Mouse (Mus musculus) layer of hippocampus, postnatal 10 days (tissue): ENCODE measurements around the gene Efcab1. TPM values are rescaled to one million over a fixed set of nuclear protein-coding genes. Genes with fewer than 3 reads are reported as not detected.
"Not testable (repeated sequence)": the region's sequence is repeated elsewhere in the genome, so short reads cannot be mapped to it uniquely, and the experiment has no call there.

Source experiments
- DNase-seq, 2 experiments: peaks; one replicate each; pipeline ENCODE4 v3.0.0; 2021; ENCODE audit warnings: low spot score in 2 of 2
- long read RNA-seq: library from polyadenylated mRNA; stranded (forward); transcript quantifications from one replicate; pipeline ENCODE4 v2.0.0, GENCODE M21; 2023
- total RNA-seq, 2 experiments: library from RNA; stranded (reverse); gene quantifications; 2 replicates each; pipeline ENCODE4 v1.2.3; 2021

The Efcab1 gene
- total RNA-seq = 1 to 10 TPM; 6.1 to 6.6 TPM
- long read RNA-seq, transcript Efcab1-201 (6 exons, 2,752 nt) = major isoform, 7 of 9 reads
- long read RNA-seq, partial matches to known transcripts = 1 of 9 reads
- long read RNA-seq, other reads (novel, unspliced or antisense) = 1 of 9 reads

DNA sequence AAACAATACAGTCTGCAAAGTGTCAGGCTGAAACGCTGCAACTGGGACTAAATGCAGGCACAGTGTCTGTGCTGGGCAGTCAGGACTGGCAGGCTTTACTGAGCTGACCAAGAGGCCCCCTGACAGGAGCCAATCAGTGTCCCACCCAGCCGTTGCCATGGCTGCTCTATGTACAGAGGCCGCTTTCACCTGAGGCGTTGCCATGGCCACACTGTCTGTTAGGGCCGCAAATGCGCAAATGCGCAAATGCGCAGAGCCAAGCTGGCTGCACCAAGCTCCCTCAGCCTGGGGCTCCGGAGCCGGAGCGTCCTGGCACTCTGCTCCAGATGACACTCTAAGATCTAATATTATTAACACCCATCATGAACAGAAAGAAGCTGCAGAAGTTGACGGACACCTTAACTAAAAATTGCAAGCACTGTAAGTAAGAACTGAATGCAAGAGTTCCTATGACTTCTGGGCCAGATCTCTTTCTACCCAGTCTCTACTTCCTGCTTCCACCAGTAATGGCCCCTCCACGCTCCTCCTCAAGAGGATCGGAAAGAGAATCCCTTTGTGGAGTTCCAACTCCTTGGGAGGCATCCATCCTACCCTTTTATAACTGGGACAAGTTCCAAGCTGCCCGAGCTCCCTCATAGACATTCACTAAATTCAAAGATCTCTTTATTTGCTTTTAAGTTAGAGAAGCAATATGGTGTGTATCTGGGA, at the start of gene Efcab1:
Gene Efcab1 (plus strand): TSS at position 214 of the 708 bp plus-strand sequence.
- peak; percentile 58 to 71 for DNase-seq

DNA sequence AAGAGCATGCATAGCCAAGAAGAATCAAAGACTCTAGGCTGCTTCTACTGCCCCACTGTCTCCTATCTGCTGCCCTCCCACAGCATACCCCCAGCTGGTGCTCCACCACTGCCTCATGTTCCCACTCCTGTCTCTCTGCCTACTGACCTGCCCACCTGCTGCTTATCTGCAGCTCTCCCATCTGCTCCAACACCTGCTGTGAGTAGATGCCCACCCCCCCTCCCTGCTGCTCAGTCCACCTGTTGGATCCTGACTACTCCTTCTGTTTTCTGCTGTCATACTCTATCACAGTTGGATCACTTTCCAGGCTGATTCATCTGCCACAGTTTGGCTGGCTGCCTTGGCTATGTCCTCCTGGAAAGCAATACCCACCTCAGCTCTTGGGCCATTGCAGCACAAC, 47.0 kb upstream of the Efcab1 start:
- peak; percentile 3 to 11 for DNase-seq

DNA sequence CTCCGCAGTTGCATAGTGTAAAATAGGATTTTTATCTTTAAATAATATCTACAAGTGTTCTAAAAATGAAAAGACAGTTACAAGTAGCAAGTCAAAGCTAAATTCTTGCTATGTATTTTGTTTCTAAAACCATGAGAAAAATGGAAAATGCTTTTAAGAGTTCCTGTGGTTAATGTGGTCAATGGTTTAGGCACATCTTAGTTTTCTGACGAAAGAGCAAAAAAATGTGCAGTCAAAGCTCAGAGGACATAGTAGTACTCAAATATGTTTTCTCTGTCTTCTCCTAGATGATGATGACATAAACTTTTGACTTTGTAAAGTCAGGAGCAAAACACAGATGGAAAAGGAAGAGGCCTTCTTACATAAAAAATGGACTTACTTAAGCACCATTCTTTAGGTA, 21.5 kb upstream of the Efcab1 start:
- DNase-seq = no peak

DNA sequence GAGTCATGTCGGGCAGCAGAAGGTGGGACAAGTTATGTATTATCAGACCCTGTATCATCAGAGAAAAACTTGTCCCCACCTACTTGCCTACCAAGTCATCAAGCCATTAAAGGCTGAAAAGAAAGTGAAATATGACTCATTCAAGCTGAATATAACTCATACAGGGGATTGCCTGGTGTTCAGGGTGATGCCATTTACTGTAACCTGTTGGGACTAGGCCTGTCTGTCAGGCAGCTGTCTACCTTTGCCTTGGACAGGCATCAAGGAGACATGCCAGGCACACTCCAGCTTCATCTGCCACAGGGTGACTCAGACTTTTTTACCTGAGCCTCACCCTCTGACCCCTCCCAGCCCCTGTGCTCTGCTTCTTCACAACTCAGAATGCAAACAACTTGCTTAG, 21.0 kb upstream of the Efcab1 start:
- no peak for DNase-seq

GRCm38 (mm10) chr16:14892492-14892891, 13.9 kb upstream of the Efcab1 start:
- DNase-seq = no peak

GRCm38 (mm10) chr16:14893864-14894263, 12.5 kb upstream of the Efcab1 start:
- DNase-seq = peak in 1 of 2 experiments; percentile 15

DNA sequence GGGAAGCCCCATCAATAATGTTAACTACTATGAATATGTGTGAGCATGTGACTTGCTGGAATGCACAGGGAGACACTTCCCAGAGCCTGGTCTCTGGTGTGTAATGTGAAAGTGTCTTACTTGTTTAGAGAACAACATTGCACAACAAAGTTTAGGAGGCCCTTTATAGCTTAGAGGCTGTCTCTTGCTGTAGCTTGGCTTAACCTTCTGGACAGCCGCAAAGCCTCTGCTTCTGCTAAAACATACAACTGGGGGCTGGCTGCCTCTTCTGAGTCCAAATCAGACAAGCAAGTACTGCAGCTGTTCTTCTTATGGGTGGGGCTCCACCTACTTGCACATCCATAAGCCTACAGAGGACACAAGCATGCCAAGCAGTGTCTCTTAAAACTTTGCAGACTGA, 11.7 kb upstream of the Efcab1 start:
- no peak for DNase-seq

GRCm38 (mm10) chr16:14895543-14895942, 10.9 kb upstream of the Efcab1 start:
- DNase-seq = no peak

- not testable (repeated sequence) for DNase-seq
Measured at GRCm38 (mm10) chr16:14930711-14931110, 24.3 kb downstream of the Efcab1 start.

- DNase-seq = not testable (repeated sequence)
Measured at GRCm38 (mm10) chr16:14936478-14937166, 30.2 kb downstream of the Efcab1 start.

DNA sequence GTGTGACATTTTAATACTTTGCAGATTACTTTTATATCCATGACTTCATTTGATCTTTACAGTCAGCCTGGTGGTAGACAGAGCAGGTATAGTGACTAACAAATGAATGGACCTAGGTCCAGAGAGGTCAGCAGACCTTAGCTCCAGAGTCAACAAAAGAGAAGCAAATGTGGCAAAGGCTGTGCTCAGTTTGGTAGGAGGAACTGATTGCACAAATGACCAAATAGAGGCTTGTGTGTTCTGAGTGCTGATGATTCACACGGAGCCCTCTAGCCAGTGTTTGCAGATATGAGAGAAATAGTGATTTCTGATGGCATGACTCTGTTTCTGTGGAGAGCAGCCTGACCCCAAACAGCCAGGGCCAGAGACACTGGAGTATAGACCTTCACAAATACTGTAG, 33.1 kb downstream of the Efcab1 start:
- no peak for DNase-seq

GRCm38 (mm10) chr16:14939994-14940715, 33.7 kb downstream of the Efcab1 start:
- DNase-seq = no peak

DNA sequence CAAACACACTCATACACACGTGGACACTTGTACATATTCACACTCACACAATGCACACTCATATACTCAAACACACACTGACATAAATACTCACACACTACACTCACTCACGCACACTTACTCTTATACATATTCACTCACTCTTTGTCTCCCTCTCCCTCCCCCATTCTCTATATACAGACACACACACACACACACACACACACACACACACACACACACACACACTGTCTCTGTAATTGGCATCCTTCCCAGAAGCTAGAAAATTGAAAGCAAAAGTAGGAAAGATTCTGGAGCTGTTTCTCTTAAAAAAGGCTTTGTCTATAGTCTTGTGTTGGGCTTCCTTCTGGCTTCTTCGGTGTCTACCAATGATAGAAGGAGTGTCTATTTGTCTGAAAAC, 34.5 kb downstream of the Efcab1 start:
- peak in 1 of 2 experiments; percentile 10 for DNase-seq

DNA sequence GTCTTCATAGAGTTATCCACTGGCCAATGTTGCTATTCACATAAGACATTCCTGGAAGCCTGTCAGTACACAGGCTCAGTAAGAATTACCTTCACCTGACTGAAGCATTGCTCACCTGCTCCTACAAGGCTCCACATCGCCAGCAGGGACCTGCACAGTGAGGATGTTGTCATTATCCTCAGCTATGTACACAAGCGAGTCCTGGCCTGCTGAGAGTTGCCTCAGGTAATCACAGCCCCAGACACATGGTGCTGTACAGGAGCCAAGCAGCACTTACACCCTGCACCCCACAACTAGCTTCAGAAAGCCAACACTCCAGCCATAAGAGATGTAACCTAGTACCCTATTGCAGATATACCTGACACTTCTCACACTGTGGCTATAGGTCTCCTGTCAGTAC, 37.1 kb downstream of the Efcab1 start:
- no peak for DNase-seq

GRCm38 (mm10) chr16:14947561-14947960, 41.2 kb downstream of the Efcab1 start:
- not testable (repeated sequence) for DNase-seq

DNA sequence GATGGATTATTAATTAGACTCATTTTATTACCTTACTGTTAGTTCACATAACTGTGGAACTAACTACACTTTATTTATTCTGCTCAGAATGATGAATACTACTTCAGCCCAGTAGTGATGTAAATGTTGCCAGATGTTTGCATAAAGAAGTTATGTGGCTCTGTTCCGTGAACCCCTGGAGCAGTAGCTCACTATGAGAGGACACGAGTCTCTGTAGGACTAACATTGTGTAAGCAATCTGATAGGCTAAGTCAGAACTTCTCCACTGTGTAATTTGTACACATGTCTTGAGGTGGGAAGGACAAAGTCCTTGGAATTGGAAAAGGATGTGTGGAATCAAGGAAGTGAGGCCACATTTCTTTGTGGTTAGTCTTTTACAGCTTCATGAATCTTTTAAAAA, 45.5 kb downstream of the Efcab1 start:
- no peak for DNase-seq

GRCm38 (mm10) chr16:14959743-14960142, 53.3 kb downstream of the Efcab1 start:
- no peak for DNase-seq

- no peak for DNase-seq
Measured at GRCm38 (mm10) chr16:14973696-14974095, 67.3 kb downstream of the Efcab1 start.

DNA sequence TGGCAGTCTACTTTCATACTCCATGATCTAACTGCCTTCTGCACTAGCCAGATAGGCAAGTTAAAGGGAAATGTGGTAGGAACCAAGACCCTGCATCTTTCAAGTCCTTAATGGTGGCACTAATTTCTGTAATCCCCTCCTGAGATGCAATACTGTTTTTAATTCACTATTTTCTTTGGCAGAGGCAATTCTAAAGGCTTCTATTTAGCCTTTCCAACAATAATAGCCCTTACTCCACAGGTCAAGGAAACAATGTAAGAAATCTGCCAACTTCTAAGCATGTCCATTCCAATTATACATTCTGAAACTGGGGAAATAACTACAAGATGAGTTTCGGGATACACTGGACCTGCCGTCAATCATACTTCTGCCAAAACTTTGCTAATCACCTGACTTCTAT, 72.8 kb downstream of the Efcab1 start:
- no peak for DNase-seq

DNA sequence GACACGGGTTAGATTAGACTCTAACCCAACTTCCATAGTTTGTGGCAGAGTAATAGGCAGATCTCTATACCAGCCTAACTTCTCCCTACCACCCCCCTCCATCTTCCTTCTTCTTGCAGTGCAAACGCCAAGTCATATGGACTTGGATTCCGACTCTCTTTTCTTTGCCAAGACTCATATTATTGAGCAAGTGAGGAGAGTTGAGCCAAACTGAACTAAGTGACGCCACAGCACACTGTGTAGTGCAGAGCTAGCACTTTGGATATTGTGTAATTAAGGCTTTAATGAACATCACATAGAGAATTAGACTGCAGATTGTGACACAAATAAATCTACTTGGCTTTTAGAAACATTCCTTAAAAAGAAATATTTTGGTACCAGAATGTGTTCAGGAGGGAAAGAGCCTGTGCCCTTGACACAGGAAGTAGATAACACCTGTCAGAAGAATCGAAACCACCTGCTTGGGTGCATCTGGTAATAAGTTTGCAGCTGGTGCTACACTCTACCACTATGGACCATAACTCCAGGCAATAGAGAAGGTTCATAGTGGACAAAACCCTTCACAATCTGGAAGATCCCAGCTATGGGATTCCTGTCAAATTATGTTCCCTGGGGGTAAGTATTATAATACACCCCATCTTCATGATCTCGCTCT, 83.3 kb downstream of the Efcab1 start:
- no peak for DNase-seq

- DNase-seq = no peak
Measured at GRCm38 (mm10) chr16:14991001-14991400, 84.6 kb downstream of the Efcab1 start.
